Mouse (Mus musculus) megakaryocyte, embryonic 14.5 days (primary cell): Measurements from ENCODE around the gene Rasgef1c.

Experiments used
- FLI1 ChIP-seq: IDR thresholded peaks from 2 replicates; pipeline ENCODE4 v1.6.1; 2012; ENCODE audit warnings: low read length, inconsistent platforms, mixed read lengths
- GATA1 ChIP-seq: IDR thresholded peaks from 3 replicates; pipeline ENCODE4 v1.6.1; 2012; ENCODE audit warnings: mixed read lengths, low read length, inconsistent platforms, borderline replicate concordance

DNA sequence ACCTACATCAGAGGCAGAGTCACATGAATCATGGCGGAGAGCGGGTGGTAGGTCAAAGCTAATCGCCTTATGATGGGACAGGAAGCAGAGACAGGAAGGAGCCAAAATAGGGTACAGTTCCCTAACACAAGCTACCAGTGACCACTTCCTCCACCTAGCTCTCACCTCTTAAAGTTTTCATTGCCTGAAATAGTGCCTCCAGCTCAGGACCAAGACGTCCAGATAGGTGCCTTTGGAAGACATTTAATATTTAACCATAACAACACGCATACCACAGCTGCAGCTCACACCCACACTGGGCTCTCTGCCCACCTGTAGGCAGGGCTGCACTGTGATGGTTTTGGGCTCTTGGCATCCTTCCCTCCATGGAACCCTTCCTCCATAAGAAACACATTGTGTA lies 95.7 kb downstream of the Rasgef1c start:
- TF ChIP-seq FLI1 (no peak), GATA1 (no peak)
